In the genomic region with DNA sequence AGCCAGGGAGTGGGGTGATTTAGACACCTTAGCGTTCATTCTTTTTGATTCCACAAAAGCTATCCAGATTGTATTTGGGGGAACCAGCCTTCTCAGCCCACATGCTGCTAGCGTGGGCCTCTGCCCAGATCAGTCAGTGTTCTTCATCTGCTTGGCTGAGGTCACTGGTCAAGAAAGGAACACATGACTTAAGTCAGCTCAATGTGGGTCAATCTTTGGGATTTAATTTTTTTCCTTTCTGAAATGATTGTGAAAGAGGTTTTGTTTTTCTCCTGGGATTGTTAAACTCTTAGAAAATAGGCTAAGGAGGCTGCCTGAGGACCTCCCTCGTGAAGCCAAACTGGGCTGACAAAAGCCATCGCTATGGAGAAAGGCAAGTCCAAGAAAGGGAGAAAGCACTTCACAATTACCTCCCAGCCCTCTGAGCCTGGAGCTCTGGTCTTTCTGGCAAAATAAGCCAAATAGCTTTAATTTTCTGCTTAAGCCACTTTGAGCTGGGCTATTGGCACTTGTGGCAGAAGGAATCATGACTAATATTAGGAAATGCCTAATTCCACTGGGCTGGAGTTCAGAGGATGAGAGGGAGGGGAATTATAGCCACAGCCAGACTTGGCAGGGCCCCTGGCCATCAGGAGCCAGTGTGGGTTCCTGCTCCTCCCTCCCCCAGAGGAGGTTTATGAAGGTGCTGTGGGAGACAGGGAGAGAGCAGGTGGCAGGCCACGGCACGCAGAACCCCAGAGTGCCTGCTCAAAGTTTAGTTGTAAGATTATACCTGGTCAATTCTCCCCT, we compare ENCODE assay signal across 13 mouse cellular contexts. TPM values are rescaled to one million over a fixed set of nuclear protein-coding genes. Genes with fewer than 3 reads are reported as not detected.
DNase-seq lines count a peak whose midpoint lies in the region; ATAC-seq and TF ChIP-seq lines count a peak whose summit lies in the region.
"Had no signal": no experiment of that assay in that cellular context is flagged by ENCODE, and none has a peak within 500 bp of the region (broad histone marks: within the 10 kb centered on the region; RNA-seq: fewer than 3 reads in every experiment).

No protein-coding gene starts in this region.

- H3K79me3 ChIP-seq in C2C12 (ENCODE audit: low read depth), result no peaks in the 10 kb centered on the region

- no peaks in the 10 kb centered on the region for H3K79me2 ChIP-seq in C2C12 (ENCODE audit: control insufficient read depth, insufficient read depth)

- no peak overlapping the region for H3K27ac ChIP-seq in embryonic facial prominence, embryonic 14.5 days (replicated peaks; ENCODE audit: low read depth, low read length)
- no peak overlapping the region for H3K27ac ChIP-seq in midbrain, embryonic 13.5 days
- no peak overlapping the region for H3K27ac ChIP-seq in liver, embryonic 12.5 days

- TF ChIP-seq CTCF in C2C12 (IDR thresholded peaks at IDR 0.05; ENCODE audit: control insufficient read depth, insufficient read depth, insufficient read length), result no peak

- ATAC-seq in embryonic facial prominence, embryonic 14.5 days (ENCODE audit: low read depth), result no peak
- no peak for ATAC-seq in midbrain, embryonic 13.5 days
- no peak for ATAC-seq in liver, embryonic 12.5 days
- ATAC-seq: intestine, embryonic 16.5 days had no signal

- peaks cover 33% of the 10 kb centered on the region for H3K4me1 ChIP-seq in embryonic facial prominence, embryonic 14.5 days (ENCODE audit: control insufficient read depth, insufficient read depth, low read length)
- peaks cover 10% of the 10 kb centered on the region for H3K4me1 ChIP-seq in midbrain, embryonic 13.5 days (replicated peaks)
- peaks cover 13% of the 10 kb centered on the region; the same call in 1 of the 2 replicates for H3K4me1 ChIP-seq in liver, embryonic 12.5 days

- no peak overlapping the region for H3K4me3 ChIP-seq in C2C12 (ENCODE audit: insufficient read depth, poor library complexity, severe bottlenecking)
- no peak overlapping the region for H3K4me3 ChIP-seq in embryonic facial prominence, embryonic 14.5 days (ENCODE audit: low read depth, low read length)
- no peak overlapping the region for H3K4me3 ChIP-seq in midbrain, embryonic 13.5 days (replicated peaks)
- no peak overlapping the region for H3K4me3 ChIP-seq in liver, embryonic 12.5 days

- no peak overlapping the region for H3K4me2 ChIP-seq in embryonic facial prominence, embryonic 14.5 days (ENCODE audit: low read depth, low read length)
- H3K4me2 ChIP-seq in midbrain, embryonic 13.5 days (replicated peaks), result no peak overlapping the region
- no peak overlapping the region for H3K4me2 ChIP-seq in liver, embryonic 12.5 days

- no peaks in the 10 kb centered on the region for H3K36me3 ChIP-seq in C2C12 (ENCODE audit: control insufficient read depth, insufficient read depth)
- no peaks in the 10 kb centered on the region for H3K36me3 ChIP-seq in embryonic facial prominence, embryonic 14.5 days (ENCODE audit: control insufficient read depth, insufficient read depth, low read length)
- no peaks in the 10 kb centered on the region for H3K36me3 ChIP-seq in midbrain, embryonic 13.5 days
- H3K36me3 ChIP-seq in liver, embryonic 12.5 days, result no peaks in the 10 kb centered on the region

- H3K9me3 ChIP-seq in embryonic facial prominence, embryonic 14.5 days (ENCODE audit: control insufficient read depth, low read length), result no peaks in the 10 kb centered on the region
- no peaks in the 10 kb centered on the region for H3K9me3 ChIP-seq in midbrain, embryonic 13.5 days
- H3K9me3 ChIP-seq in liver, embryonic 12.5 days (replicated peaks), result no peaks in the 10 kb centered on the region

- WGBS in embryonic facial prominence, embryonic 14.5 days, result 64% methylated on average over 6 of the region's 6 CpGs
- 62% methylated on average over 6 of the region's 6 CpGs for WGBS in midbrain, embryonic 13.5 days
- 61% methylated on average over 6 of the region's 6 CpGs for WGBS in liver, embryonic 12.5 days (ENCODE audit: insufficient replicate concordance)

- peak; percentile 37 for DNase-seq in adrenal gland, adult 2 months
- no peak for DNase-seq in adrenal gland, adult 8-10 months
- DNase-seq in embryonic facial prominence, embryonic 14.5 days (ENCODE audit: low spot score), result no peak
- peak; percentile 41 for DNase-seq in heart, postnatal 4 days
- no peak for DNase-seq in ovary, postnatal 10 days (ENCODE audit: low spot score)
- DNase-seq: right cerebral cortex, postnatal 14 days had no signal

- no peaks in the 10 kb centered on the region for H3K27me3 ChIP-seq in C2C12 (ENCODE audit: control insufficient read depth, insufficient read depth, insufficient read length)
- H3K27me3 ChIP-seq in embryonic facial prominence, embryonic 14.5 days (replicated peaks; ENCODE audit: control insufficient read depth, insufficient read depth, low read length), result no peaks in the 10 kb centered on the region
- H3K27me3 ChIP-seq in midbrain, embryonic 13.5 days, result no peaks in the 10 kb centered on the region
- peaks cover 11% of the 10 kb centered on the region; the same call in 1 of the 2 replicates for H3K27me3 ChIP-seq in liver, embryonic 12.5 days (replicated peaks)

- peak overlapping the region; percentile 5; the same call in 1 of the 2 replicates for H3K9ac ChIP-seq in embryonic facial prominence, embryonic 14.5 days (ENCODE audit: low read depth, low read length)
- H3K9ac ChIP-seq in midbrain, embryonic 13.5 days (replicated peaks), result no peak overlapping the region
- no peak overlapping the region for H3K9ac ChIP-seq in liver, embryonic 12.5 days

- H3ac ChIP-seq in C2C12 (ENCODE audit: control insufficient read depth, insufficient read length, low read depth), result no peak overlapping the region

TF ChIP-seq in C2C12, 6 proteins besides CTCF, POLR2A, EP300 and RAD21:
- TF ChIP-seq MAX (IDR thresholded peaks at IDR 0.05), result peak; percentile 19
- no peak for TF ChIP-seq FOSL1 (IDR thresholded peaks at IDR 0.05; ENCODE audit: insufficient read depth, low read length, poor library complexity, severe bottlenecking)
- peak; percentile 39 for TF ChIP-seq CEBPB (IDR thresholded peaks at IDR 0.05; ENCODE audit: low read depth)

RNA-seq across cellular contexts. Expression of gene Col1a1, which starts 22.5 kb away (rescaled TPM):
- 10 to 100 TPM; 34.5 to 82.8 TPM for total RNA-seq in adrenal gland, adult 2 months (2021)
- 40.1 and 42.9 TPM in 2 replicates for polyA plus RNA-seq in adrenal gland, adult 2 months (2012; rRNA removed)
- 10 to 100 TPM; 25.9 to 57.5 (median 32.5) TPM for total RNA-seq in adrenal gland, adult 8-10 months (2022)
- 2.3 TPM for polyA plus RNA-seq in C2C12 (2012; fragmentation: generic; extraction: Trizol)
- 3,653 and 4,731 TPM in 2 replicates for polyA plus RNA-seq in embryonic facial prominence, embryonic 14.5 days (2014; fragmentation: Nextera tagmentation; extraction: Ambion mirVana)
- total RNA-seq in heart, postnatal 4 days (2021), result 100 to 1,000 TPM; 861 to 965 TPM
- polyA plus RNA-seq in midbrain, embryonic 13.5 days (2015; fragmentation: Nextera tagmentation; extraction: Ambion mirVana), result 51.5 and 68.9 TPM in 2 replicates
- 135 and 153 TPM in 2 replicates for polyA plus RNA-seq in liver, embryonic 12.5 days (2016; fragmentation: Nextera tagmentation; extraction: Ambion mirVana)
- total RNA-seq: common myeloid progenitor, adult 5-6 weeks; monocyte, adult 5-6 weeks had no signal

RNA-seq across cellular contexts. Expression of gene Hils1, which starts 53.9 kb away (rescaled TPM):
- not detected for total RNA-seq in adrenal gland, adult 2 months (2021)
- not detected in 2 replicates for polyA plus RNA-seq in adrenal gland, adult 2 months (2012; rRNA removed)
- not detected for total RNA-seq in adrenal gland, adult 8-10 months (2022)
- not detected for polyA plus RNA-seq in C2C12 (2012; fragmentation: generic; extraction: Trizol)
- 0.25 and 0.61 TPM in 2 replicates for polyA plus RNA-seq in embryonic facial prominence, embryonic 14.5 days (2014; fragmentation: Nextera tagmentation; extraction: Ambion mirVana)
- not detected for total RNA-seq in heart, postnatal 4 days (2021)
- polyA plus RNA-seq in midbrain, embryonic 13.5 days (2015; fragmentation: Nextera tagmentation; extraction: Ambion mirVana), result not detected in 2 replicates
- not detected in 2 replicates for polyA plus RNA-seq in liver, embryonic 12.5 days (2016; fragmentation: Nextera tagmentation; extraction: Ambion mirVana)
- total RNA-seq: common myeloid progenitor, adult 5-6 weeks; liver, adult 2 months had no signal
- polyA plus RNA-seq: intestine, embryonic 16.5 days; liver, adult 2 months had no signal

Comparison
In these comparisons a context has a peak if more than half of its experiments do, and no peak if none do; other contexts are left out.
1. DNase-seq: peak in adrenal gland, adult 2 months (single experiment) and heart, postnatal 4 days (single experiment); none in adrenal gland, adult 8-10 months (single experiment), embryonic facial prominence, embryonic 14.5 days (single experiment) and ovary, postnatal 10 days (single experiment).
2. RNA of gene Col1a1, which starts 22.5 kb away (polyA plus RNA-seq): 3,653 to 4,731 TPM in embryonic facial prominence, embryonic 14.5 days; 135 to 153 TPM in liver, embryonic 12.5 days, 51.5 to 68.9 TPM in midbrain, embryonic 13.5 days, 40.1 to 42.9 TPM in adrenal gland, adult 2 months and 2.3 TPM in C2C12 (single experiment); every median in the first group is over 10 times any median in the second.